In genomic region chr3:121428230-121428629, GRCm38 (mm10) we compare ENCODE assay signal across 8 mouse cellular contexts. TPM values are rescaled to one million over a fixed set of nuclear protein-coding genes. Genes with fewer than 3 reads are reported as not detected.
DNase-seq lines count a peak whose midpoint lies in the region; ATAC-seq and TF ChIP-seq lines count a peak whose summit lies in the region.

No protein-coding gene starts in this region.

- H3K27me3 ChIP-seq in heart, embryonic 10.5 days (ENCODE audit: insufficient read depth, poor library complexity, severe bottlenecking) = no peaks in the 10 kb centered on the region
- H3K27me3 ChIP-seq in kidney, postnatal 0 days (ENCODE audit: insufficient read depth, low read length) = no peaks in the 10 kb centered on the region
- no peaks in the 10 kb centered on the region for H3K27me3 ChIP-seq in myocyte (ENCODE audit: control insufficient read depth, insufficient read depth, insufficient read length)

- TF ChIP-seq CTCF in gastrocnemius, adult 2 months (IDR thresholded peaks at IDR 0.05) = no peak
- TF ChIP-seq CTCF in kidney, postnatal 0 days (IDR thresholded peaks at IDR 0.05; ENCODE audit: low read depth) = no peak

- in situ Hi-C loops in ES-E14 (cut with MboI; ENCODE audit: low sequenced_read_pairs in 2 of 2, unreplicated experiment in 2 of 2) = no loop called here

- WGBS in heart, embryonic 10.5 days = 4% methylated on average over 8 of the region's 8 CpGs
- 4% methylated on average over 8 of the region's 8 CpGs for WGBS in kidney, postnatal 0 days

- no peak for TF ChIP-seq POLR2A in myocyte (IDR thresholded peaks at IDR 0.05; ENCODE audit: insufficient read length, low read depth)

- no peak for DNase-seq in gastrocnemius, adult 2 months
- DNase-seq in gastrocnemius, postnatal 10 days = no peak
- no peak for DNase-seq in ES-E14 (ENCODE audit: low read depth, low spot score)
- DNase-seq in heart, embryonic 10.5 days (ENCODE audit: low spot score) = no peak
- no peak for DNase-seq in kidney, postnatal 0 days (ENCODE audit: low spot score)
- no peak for DNase-seq in gastrocnemius, adult 8-10 months (ENCODE audit: low spot score in 2 of 2)
- DNase-seq in thymus, postnatal 14 days = no peak

- peaks cover 13 to 16% of the 10 kb centered on the region in 2 experiments for H3K4me1 ChIP-seq in ES-E14 (ENCODE audit: control insufficient read depth in 2 of 2, insufficient read depth in 2 of 2, low read length in 2 of 2, poor library complexity in 1 of 2)
- peaks cover 53% of the 10 kb centered on the region for H3K4me1 ChIP-seq in heart, embryonic 10.5 days
- peaks cover 35% of the 10 kb centered on the region; the same call in 1 of the 2 replicates for H3K4me1 ChIP-seq in kidney, postnatal 0 days (replicated peaks; ENCODE audit: insufficient read depth, low read length)

- peak overlapping the region; percentile 92 for H3ac ChIP-seq in myocyte (ENCODE audit: control insufficient read depth, insufficient read length)

- peak overlapping the region; percentile 61 for H3K9ac ChIP-seq in ES-E14 (ENCODE audit: insufficient read depth, low read depth, low read length, poor library complexity, severe bottlenecking)
- H3K9ac ChIP-seq in kidney, postnatal 0 days (ENCODE audit: low read depth, low read length) = peak overlapping the region; percentile 89

- peak overlapping the region; percentile 88 for H3K4me2 ChIP-seq in kidney, postnatal 0 days (ENCODE audit: low read length)
- H3K4me2 ChIP-seq in myocyte (ENCODE audit: low read depth) = peak overlapping the region; percentile 86

- H3K79me2 ChIP-seq in myocyte (ENCODE audit: control insufficient read depth, insufficient read depth) = peaks cover 67% of the 10 kb centered on the region

- H3K27ac ChIP-seq in gastrocnemius, adult 2 months = peak overlapping the region; percentile 97
- peak overlapping the region; percentile 57; the same call in 1 of the 2 replicates for H3K27ac ChIP-seq in ES-E14 (ENCODE audit: insufficient read depth, low read depth, low read length, poor library complexity, severe bottlenecking)
- H3K27ac ChIP-seq in heart, embryonic 10.5 days = peak overlapping the region; percentile 94
- peak overlapping the region; percentile 99 for H3K27ac ChIP-seq in kidney, postnatal 0 days

- intact Hi-C loops in gastrocnemius, adult 2 months (cut with DNase I) = loop anchor here (5.0 kb wide), 3 partner anchors 66 to 121 kb away; no protein-coding TSS in a partner anchor

- no peak for ATAC-seq in kidney, postnatal 0 days (replicated peaks; ENCODE audit: low FRiP score, low read depth)

- H3K4me3 ChIP-seq in gastrocnemius, adult 2 months = peak overlapping the region; percentile 91
- peak overlapping the region; percentile 88 to 89 for H3K4me3 ChIP-seq in ES-E14 (ENCODE audit: insufficient read depth in 1 of 2, low read depth in 1 of 2, low read length in 2 of 2, poor library complexity in 1 of 2, severe bottlenecking in 1 of 2)
- H3K4me3 ChIP-seq in heart, embryonic 10.5 days = peak overlapping the region; percentile 73
- peak overlapping the region; percentile 72 for H3K4me3 ChIP-seq in kidney, postnatal 0 days (replicated peaks; ENCODE audit: low read depth, low read length)
- H3K4me3 ChIP-seq in myocyte = peak overlapping the region; percentile 80

- no peaks in the 10 kb centered on the region for H3K9me3 ChIP-seq in ES-E14 (ENCODE audit: control insufficient read depth, insufficient read depth, low read depth, low read length)
- no peaks in the 10 kb centered on the region for H3K9me3 ChIP-seq in heart, embryonic 10.5 days
- H3K9me3 ChIP-seq in kidney, postnatal 0 days (replicated peaks; ENCODE audit: low read length) = no peaks in the 10 kb centered on the region

- H3K36me3 ChIP-seq in ES-E14 (ENCODE audit: control insufficient read depth, insufficient read depth, low read length, poor library complexity, severe bottlenecking) = no peaks in the 10 kb centered on the region
- H3K36me3 ChIP-seq in heart, embryonic 10.5 days = peaks cover 4% of the 10 kb centered on the region; the same call in 1 of the 2 replicates
- H3K36me3 ChIP-seq in kidney, postnatal 0 days (ENCODE audit: insufficient read depth, low read length) = no peaks in the 10 kb centered on the region
- peaks cover 11% of the 10 kb centered on the region for H3K36me3 ChIP-seq in myocyte (ENCODE audit: control insufficient read depth, insufficient read depth)

TF ChIP-seq in ES-E14, 5 proteins besides CTCF, POLR2A, EP300 and RAD21:
- TF ChIP-seq ZC3H11A (IDR thresholded peaks at IDR 0.05; ENCODE audit: borderline replicate concordance, low read depth, low read length) = no peak
- TF ChIP-seq HCFC1 (IDR thresholded peaks at IDR 0.05; ENCODE audit: borderline replicate concordance, insufficient read depth, low read length) = no peak
- no peak for TF ChIP-seq ZNF384 (IDR thresholded peaks at IDR 0.05; ENCODE audit: low read depth, low read length)
- no peak for TF ChIP-seq CHD2 (IDR thresholded peaks at IDR 0.05; ENCODE audit: low read depth, low read length)
- TF ChIP-seq MAFK (IDR thresholded peaks at IDR 0.05; ENCODE audit: insufficient read depth, low read depth, low read length) = no peak
TF ChIP-seq in ES-E14: peak in this region for 0.

TF ChIP-seq in myocyte, 11 proteins besides CTCF, POLR2A, EP300 and RAD21:
- TF ChIP-seq MAX (IDR thresholded peaks at IDR 0.05; ENCODE audit: low read depth) = no peak
- no peak for TF ChIP-seq REST (IDR thresholded peaks at IDR 0.05; ENCODE audit: insufficient read depth, insufficient read length)
- TF ChIP-seq SRF (IDR thresholded peaks at IDR 0.05; ENCODE audit: control insufficient read depth, insufficient read length, low read depth) = no peak
- TF ChIP-seq USF1 (IDR thresholded peaks at IDR 0.05; ENCODE audit: low read depth) = no peak
- no peak for TF ChIP-seq CEBPB (IDR thresholded peaks at IDR 0.05; ENCODE audit: insufficient read depth, poor library complexity, severe bottlenecking)
- TF ChIP-seq TCF12 (IDR thresholded peaks at IDR 0.05; ENCODE audit: insufficient read depth, poor library complexity, severe bottlenecking) = no peak
- TF ChIP-seq E2F4 (IDR thresholded peaks at IDR 0.05; ENCODE audit: insufficient read depth) = no peak
- no peak for TF ChIP-seq POLR2AphosphoS2 (IDR thresholded peaks at IDR 0.05; ENCODE audit: insufficient read length, low read depth)
- no peak for TF ChIP-seq MYOG (IDR thresholded peaks at IDR 0.05; ENCODE audit: control insufficient read depth in 1 of 3, insufficient read depth in 1 of 3, insufficient read length in 2 of 3, low read depth in 2 of 3)
- TF ChIP-seq MYOD1 (IDR thresholded peaks at IDR 0.05; ENCODE audit: control insufficient read depth in 1 of 3, insufficient read length in 2 of 3, low read depth in 2 of 3) = no peak
- no peak for TF ChIP-seq TCF3 (IDR thresholded peaks at IDR 0.05; ENCODE audit: insufficient read length, low read depth)

RNA-seq across cellular contexts. Expression of gene Cnn3, which starts 1.9 kb away (rescaled TPM):
- total RNA-seq in gastrocnemius, adult 2 months (2021) = 10 to 100 TPM; 16.5 to 28.2 TPM
- 100 to 1,000 TPM in 1 of 2 experiments, 10 to 100 TPM in 1; 96.7 to 113 TPM for total RNA-seq in gastrocnemius, postnatal 10 days (2021)
- total RNA-seq in ES-E14 (2012; rRNA removed) = 140 and 241 TPM in 2 replicates
- 493 and 655 TPM in 2 replicates for polyA plus RNA-seq in heart, embryonic 10.5 days (2016; fragmentation: Nextera tagmentation; extraction: Ambion mirVana)
- 444 and 480 TPM in 2 replicates for polyA plus RNA-seq in kidney, postnatal 0 days (2015; fragmentation: Nextera tagmentation; extraction: Ambion mirVana)
- 589 TPM for polyA plus RNA-seq in myocyte (2012; fragmentation: generic; extraction: Trizol)
- total RNA-seq in gastrocnemius, adult 8-10 months (2022) = 10 to 100 TPM in 3 of 4 experiments, 1 to 10 TPM in 1; 8.6 to 14.3 (median 11.1) TPM
